Mouse (Mus musculus) spleen, postnatal 14 days (tissue): ENCODE data around the gene Vmn1r35.
"Not testable (repeated sequence)": the region's sequence is repeated elsewhere in the genome, so short reads cannot be mapped to it uniquely, and the experiment has no call there.

ENCODE experiments used
- DNase-seq, 2 experiments: peaks; one replicate each; pipeline ENCODE4 v3.0.0; 2021 to 2022; ENCODE audit warnings: low spot score in 2 of 2

The Vmn1r35 gene

GRCm38 (mm10) chr6:66685806-66686205 is at the start of gene Vmn1r35:
Vmn1r35 (minus strand) TSS chr6:66685906.
- no peak for DNase-seq

- not testable (repeated sequence) for DNase-seq
Measured at GRCm38 (mm10) chr6:66729082-66729481, 43.4 kb upstream of the Vmn1r35 start, which contains the start of gene Vmn1r37. Vmn1r37 (plus strand) TSS chr6:66729382.

GRCm38 (mm10) chr6:66719068-66719467 is 33.4 kb upstream of the Vmn1r35 start, which contains the start of gene Vmn1r36:
Vmn1r36 (minus strand) TSS chr6:66719168.
- not testable (repeated sequence) for DNase-seq

- no peak for DNase-seq
Measured at GRCm38 (mm10) chr6:66713854-66714253, 28.1 kb upstream of the Vmn1r35 start.

- DNase-seq: no peak
Measured at GRCm38 (mm10) chr6:66708901-66709300, 23.2 kb upstream of the Vmn1r35 start.

GRCm38 (mm10) chr6:66643779-66644178 is 41.9 kb downstream of the Vmn1r35 start, which contains the start of gene Vmn1r34:
Vmn1r34 (minus strand) TSS chr6:66643879.
- DNase-seq: no peak
